Comparison of ENCODE assay signal across 14 mouse cellular contexts in genomic region chr1:88406078-88406806, GRCm38 (mm10). TPM values are rescaled to one million over a fixed set of nuclear protein-coding genes. Genes with fewer than 3 reads are reported as not detected.
DNase-seq lines count a peak whose midpoint lies in the region; ATAC-seq lines count a peak whose summit lies in the region.
"Had no signal": no experiment of that assay in that cellular context is flagged by ENCODE, and none has a peak within 500 bp of the region (broad histone marks: within the 10 kb centered on the region; RNA-seq: fewer than 3 reads in every experiment).

No protein-coding gene starts in this region.

- H3K36me3 ChIP-seq in hindbrain, embryonic 13.5 days, result no peaks in the 10 kb centered on the region
- no peaks in the 10 kb centered on the region for H3K36me3 ChIP-seq in hindbrain, embryonic 12.5 days
- no peaks in the 10 kb centered on the region for H3K36me3 ChIP-seq in midbrain, embryonic 16.5 days (ENCODE audit: control insufficient read depth, insufficient read depth, low read length)
- H3K36me3 ChIP-seq: limb, embryonic 12.5 days had no signal

- H3K4me1 ChIP-seq in hindbrain, embryonic 13.5 days (replicated peaks), result peaks cover 18% of the 10 kb centered on the region; the same call in 1 of the 2 replicates
- H3K4me1 ChIP-seq in hindbrain, embryonic 12.5 days, result peaks cover 12% of the 10 kb centered on the region
- peaks cover 5% of the 10 kb centered on the region for H3K4me1 ChIP-seq in midbrain, embryonic 16.5 days (ENCODE audit: control insufficient read depth, insufficient read depth, low read length)
- H3K4me1 ChIP-seq: forebrain, embryonic 13.5 days; megakaryocyte, embryonic 14.5 days had no signal

- no peak overlapping the region for H3K4me3 ChIP-seq in hindbrain, embryonic 13.5 days
- no peak overlapping the region for H3K4me3 ChIP-seq in hindbrain, embryonic 12.5 days
- no peak overlapping the region for H3K4me3 ChIP-seq in midbrain, embryonic 16.5 days (ENCODE audit: low read depth, low read length)
- H3K4me3 ChIP-seq: forebrain, embryonic 13.5 days; limb, embryonic 12.5 days; megakaryocyte, embryonic 14.5 days had no signal

- no peaks in the 10 kb centered on the region for H3K9me3 ChIP-seq in hindbrain, embryonic 13.5 days
- no peaks in the 10 kb centered on the region for H3K9me3 ChIP-seq in hindbrain, embryonic 12.5 days (replicated peaks)
- no peaks in the 10 kb centered on the region for H3K9me3 ChIP-seq in midbrain, embryonic 16.5 days (replicated peaks; ENCODE audit: control insufficient read depth, low read length, poor library complexity, severe bottlenecking)
- H3K9me3 ChIP-seq: forebrain, embryonic 13.5 days; limb, embryonic 12.5 days; megakaryocyte, embryonic 14.5 days had no signal

- H3K4me2 ChIP-seq in hindbrain, embryonic 13.5 days, result no peak overlapping the region
- no peak overlapping the region for H3K4me2 ChIP-seq in hindbrain, embryonic 12.5 days (replicated peaks)
- no peak overlapping the region for H3K4me2 ChIP-seq in midbrain, embryonic 16.5 days (ENCODE audit: low read length)
- H3K4me2 ChIP-seq: forebrain, embryonic 13.5 days; limb, embryonic 12.5 days had no signal

- no peak overlapping the region for H3K9ac ChIP-seq in hindbrain, embryonic 13.5 days
- no peak overlapping the region for H3K9ac ChIP-seq in hindbrain, embryonic 12.5 days
- H3K9ac ChIP-seq in midbrain, embryonic 16.5 days (ENCODE audit: low read depth, low read length), result no peak overlapping the region
- H3K9ac ChIP-seq: forebrain, embryonic 13.5 days; limb, embryonic 12.5 days had no signal

- 46% methylated on average over 12 of the region's 12 CpGs for WGBS in hindbrain, embryonic 13.5 days
- WGBS in hindbrain, embryonic 12.5 days, result 54% methylated on average over 12 of the region's 12 CpGs
- 51% methylated on average over 12 of the region's 12 CpGs for WGBS in midbrain, embryonic 16.5 days

- no peaks in the 10 kb centered on the region for H3K27me3 ChIP-seq in hindbrain, embryonic 13.5 days
- no peaks in the 10 kb centered on the region for H3K27me3 ChIP-seq in hindbrain, embryonic 12.5 days
- no peaks in the 10 kb centered on the region for H3K27me3 ChIP-seq in midbrain, embryonic 16.5 days (ENCODE audit: control insufficient read depth, insufficient read depth, low read depth, low read length)
- H3K27me3 ChIP-seq: forebrain, embryonic 13.5 days; limb, embryonic 12.5 days had no signal

- peak overlapping the region; percentile 15; the same call in 1 of the 2 replicates for H3K27ac ChIP-seq in hindbrain, embryonic 13.5 days
- H3K27ac ChIP-seq in hindbrain, embryonic 12.5 days, result no peak overlapping the region
- peak overlapping the region; percentile 47 for H3K27ac ChIP-seq in midbrain, embryonic 16.5 days (ENCODE audit: low read length)
- H3K27ac ChIP-seq: forebrain, embryonic 13.5 days; limb, embryonic 12.5 days had no signal

- ATAC-seq in hindbrain, embryonic 13.5 days (ENCODE audit: low FRiP score), result peak; percentile 76; the same call in 1 of the 2 replicates
- no peak for ATAC-seq in hindbrain, embryonic 12.5 days (ENCODE audit: low FRiP score)
- no peak for ATAC-seq in midbrain, embryonic 16.5 days
- ATAC-seq: forebrain, embryonic 13.5 days had no signal

- peak; percentile 19 for DNase-seq in forelimb bud, embryonic 11.5 days (ENCODE audit: low read depth, low spot score)
- DNase-seq in kidney, postnatal 10 days, result peak; percentile 42
- DNase-seq in spleen, postnatal 10 days (ENCODE audit: low spot score in 2 of 2), result no peak
- DNase-seq in adrenal gland, postnatal 25 days, result no peak
- DNase-seq: adrenal gland, adult 8-10 months; thymus, adult 2 months had no signal

RNA-seq across cellular contexts. Expression of gene Spp2, which starts 0.5 kb away (rescaled TPM):
- polyA plus RNA-seq in hindbrain, embryonic 13.5 days (2015; fragmentation: Nextera tagmentation; extraction: Ambion mirVana), result 0.39 TPM in 1 of 2 replicates, not detected in the other
- polyA plus RNA-seq in hindbrain, embryonic 12.5 days (2016; fragmentation: Nextera tagmentation; extraction: Ambion mirVana), result not detected in 2 replicates
- polyA plus RNA-seq in midbrain, embryonic 16.5 days (2015; fragmentation: Nextera tagmentation; extraction: Ambion mirVana), result 0.74 and 1.8 TPM in 2 replicates
- 2.7 TPM in 1 of 2 replicates, not detected in the other for total RNA-seq in adrenal gland, postnatal 25 days (2021)
- total RNA-seq: adrenal gland, adult 8-10 months; hematopoietic stem cell, adult 5-6 weeks; layer of hippocampus, postnatal 14 days had no signal
- polyA plus RNA-seq: forebrain, embryonic 13.5 days; limb, embryonic 12.5 days had no signal

Comparison
In these comparisons a context has a peak if more than half of its experiments do, and no peak if none do; other contexts are left out.
1. DNase-seq: peak in forelimb bud, embryonic 11.5 days (single experiment) and kidney, postnatal 10 days (single experiment); none in spleen, postnatal 10 days (0 of 2) and adrenal gland, postnatal 25 days (single experiment).